Mouse (Mus musculus): ENCODE results near the gene Atp1b2.

GRCm38 (mm10) chr11:69601768-69602167 is 4.0 kb downstream of the Atp1b2 start:
- TF ChIP-seq EP300 (IDR thresholded peaks at IDR 0.05; ENCODE audit: insufficient read depth, low read depth, low read length) (no peak), POLR2A (IDR thresholded peaks at IDR 0.05; ENCODE audit: insufficient read depth, low read depth, low read length) (no peak), CTCF (IDR thresholded peaks at IDR 0.05) (no peak)

All from heart, adult 2 months (tissue).